Comparison of ENCODE assay signal across 7 mouse cellular contexts in genomic region chr17:47142276-47142675, GRCm38 (mm10).
A peak's percentile ranks its signal among the peaks of the same experiment; 100 is the strongest.
DNase-seq lines count a peak whose midpoint lies in the region; ATAC-seq lines count a peak whose summit lies in the region.

No protein-coding gene starts in this region.

- H3K27ac ChIP-seq in neural tube, embryonic 11.5 days (ENCODE audit: low read depth, low read length) = no peak overlapping the region
- peak overlapping the region; percentile 97 for H3K27ac ChIP-seq in forebrain, embryonic 14.5 days (ENCODE audit: low read depth, low read length)
- no peak overlapping the region for H3K27ac ChIP-seq in liver, embryonic 11.5 days (ENCODE audit: low read depth, low read length)

- H3K4me1 ChIP-seq in neural tube, embryonic 11.5 days (ENCODE audit: control insufficient read depth, insufficient read depth, low read length) = peaks cover 3% of the 10 kb centered on the region
- H3K4me1 ChIP-seq in forebrain, embryonic 14.5 days (ENCODE audit: control insufficient read depth, insufficient read depth, low read length) = peaks cover 33% of the 10 kb centered on the region
- H3K4me1 ChIP-seq in liver, embryonic 11.5 days (replicated peaks; ENCODE audit: control insufficient read depth, insufficient read depth, low read length) = peaks cover 9% of the 10 kb centered on the region

- H3K4me3 ChIP-seq in neural tube, embryonic 11.5 days (ENCODE audit: low read depth, low read length) = peak overlapping the region; percentile 60
- H3K4me3 ChIP-seq in forebrain, embryonic 14.5 days (ENCODE audit: low read depth, low read length) = peak overlapping the region; percentile 45
- H3K4me3 ChIP-seq in liver, embryonic 11.5 days (ENCODE audit: low read depth, low read length) = peak overlapping the region; percentile 64

- H3K27me3 ChIP-seq in neural tube, embryonic 11.5 days (ENCODE audit: control insufficient read depth, insufficient read depth, low read length) = no peaks in the 10 kb centered on the region
- H3K27me3 ChIP-seq in forebrain, embryonic 14.5 days (replicated peaks; ENCODE audit: control insufficient read depth, insufficient read depth, low read length) = no peaks in the 10 kb centered on the region
- peaks cover 15% of the 10 kb centered on the region for H3K27me3 ChIP-seq in liver, embryonic 11.5 days (replicated peaks; ENCODE audit: control insufficient read depth, insufficient read depth, low read length)

- peak overlapping the region; percentile 73; the same call in 1 of the 2 replicates for H3K9ac ChIP-seq in neural tube, embryonic 11.5 days (ENCODE audit: low read length)
- H3K9ac ChIP-seq in forebrain, embryonic 14.5 days (ENCODE audit: low read length) = peak overlapping the region; percentile 84
- H3K9ac ChIP-seq in liver, embryonic 11.5 days (ENCODE audit: low read depth, low read length) = peak overlapping the region; percentile 2; the same call in 1 of the 2 replicates

- DNase-seq in neural tube, embryonic 11.5 days (ENCODE audit: low spot score) = no peak
- no peak for DNase-seq in neural tube, embryonic 10.5 days (ENCODE audit: extremely low spot score, low spot score)
- DNase-seq in forebrain, embryonic 14.5 days (ENCODE audit: low spot score) = no peak
- no peak for DNase-seq in liver, embryonic 11.5 days (ENCODE audit: low spot score)
- DNase-seq in thymus, postnatal 25 days = peak; percentile 36
- no peak for DNase-seq in left cerebral cortex, adult 18-20 months (ENCODE audit: low spot score in 2 of 2)

- 7% methylated on average over 7 of the region's 7 CpGs for whole genome bisulfite sequencing in neural tube, embryonic 11.5 days
- WGBS in forebrain, embryonic 14.5 days = under 1% methylated on average over 7 of the region's 7 CpGs
- WGBS in liver, embryonic 11.5 days = 15% methylated on average over 7 of the region's 7 CpGs

- H3K4me2 ChIP-seq in neural tube, embryonic 11.5 days (ENCODE audit: low read depth) = peak overlapping the region; percentile 68
- H3K4me2 ChIP-seq in forebrain, embryonic 14.5 days (ENCODE audit: low read length) = peak overlapping the region; percentile 70
- peak overlapping the region; percentile 96 for H3K4me2 ChIP-seq in liver, embryonic 11.5 days

- H3K9me3 ChIP-seq in neural tube, embryonic 11.5 days (ENCODE audit: control insufficient read depth, low read length) = no peaks in the 10 kb centered on the region
- no peaks in the 10 kb centered on the region for H3K9me3 ChIP-seq in forebrain, embryonic 14.5 days (replicated peaks; ENCODE audit: control insufficient read depth, low read length)
- no peaks in the 10 kb centered on the region for H3K9me3 ChIP-seq in liver, embryonic 11.5 days (ENCODE audit: control insufficient read depth, low read length)

- no peaks in the 10 kb centered on the region for H3K36me3 ChIP-seq in neural tube, embryonic 11.5 days (ENCODE audit: control insufficient read depth, insufficient read depth, low read length)
- H3K36me3 ChIP-seq in forebrain, embryonic 14.5 days (ENCODE audit: control insufficient read depth, insufficient read depth, low read length) = no peaks in the 10 kb centered on the region
- H3K36me3 ChIP-seq in liver, embryonic 11.5 days (ENCODE audit: control insufficient read depth, insufficient read depth, low read length) = no peaks in the 10 kb centered on the region

- ATAC-seq in neural tube, embryonic 11.5 days (ENCODE audit: insufficient read depth, low FRiP score, low TSS enrichment) = no peak
- no peak for ATAC-seq in forebrain, embryonic 14.5 days
- ATAC-seq in liver, embryonic 11.5 days (replicated peaks; ENCODE audit: low FRiP score) = no peak
- ATAC-seq in frontal cortex, adult (ENCODE audit: low TSS enrichment) = no peak

Comparison
In these comparisons a context has a peak if more than half of its experiments do, and no peak if none do; other contexts are left out.
1. H3K9ac ChIP-seq: peak in every context shown above with its lines; median percentile 84 in forebrain, embryonic 14.5 days; 73 in neural tube, embryonic 11.5 days; 2 in liver, embryonic 11.5 days.